Mouse (Mus musculus) lung, embryonic 14.5 days (tissue): ENCODE data around the gene Atxn1. TPM values are rescaled to one million over a fixed set of nuclear protein-coding genes. Genes with fewer than 3 reads are reported as not detected.

Experiments used
- ATAC-seq: fragments of 200-750 bp; cut with Nextera tagmentation; 2 replicates; pipeline ENCODE4 v1.8.0; 2017; ENCODE audit warnings: mild to moderate bottlenecking, moderate TSS enrichment, moderate library complexity; ENCODE audit not compliant: insufficient read depth
- DNase-seq: peaks from one replicate; pipeline ENCODE4 v3.0.0-alpha.2; 2015
- H3K27ac ChIP-seq: fragments of 300-500 bp; sonication (generic); 2 replicates; pipeline ENCODE4 v1.5.1; 2014; ENCODE audit warnings: low read depth, mild to moderate bottlenecking, moderate library complexity
- H3K27me3 ChIP-seq: fragments of 300-500 bp; sonication (generic); 2 replicates; pipeline ENCODE4 v1.6.1; 2014; ENCODE audit warnings: low read length, control low read depth; ENCODE audit not compliant: insufficient read depth
- H3K36me3 ChIP-seq: fragments of 300-500 bp; sonication (generic); 2 replicates; pipeline ENCODE4 v1.6.1; 2014; ENCODE audit warnings: control low read depth; ENCODE audit not compliant: insufficient read depth
- H3K4me1 ChIP-seq: fragments of 300-500 bp; sonication (generic); 2 replicates; pipeline ENCODE4 v1.6.1; 2014; ENCODE audit warnings: antibody characterized with exemption, control low read depth; ENCODE audit not compliant: insufficient read depth
- H3K4me2 ChIP-seq: fragments of 300-500 bp; sonication (generic); 2 replicates; pipeline ENCODE4 v1.6.1; 2014; ENCODE audit warnings: mild to moderate bottlenecking
- H3K4me3 ChIP-seq: fragments of 300-500 bp; sonication (generic); 2 replicates; pipeline ENCODE4 v1.5.1; 2014; ENCODE audit warnings: low read depth, low read length
- H3K9ac ChIP-seq: fragments of 300-500 bp; sonication (generic); 2 replicates; pipeline ENCODE4 v1.6.1; 2014
- H3K9me3 ChIP-seq: fragments of 300-500 bp; sonication (generic); 2 replicates; pipeline ENCODE4 v1.6.1; 2016; ENCODE audit warnings: low read depth, low read length, control low read depth
- CTCF ChIP-seq: IDR thresholded peaks from 2 replicates; pipeline ENCODE4 v1.5.1; 2016; ENCODE audit warnings: antibody characterized with exemption, low read depth
- WGBS: fragments of 180-500 bp; shearing (Covaris S2); extraction: QIAGEN DNeasy Blood & Tissue Kit; methylation state at CpG from one replicate; pipeline ENCODE4 v1.1.7; 2014; 5-methylcytosine and 5-hydroxymethylcytosine counted together
- polyA plus RNA-seq: library from polyadenylated mRNA; unstranded; fragments of >200 nt; fragmentation: Nextera tagmentation; extraction: Ambion mirVana; gene quantifications from 2 replicates; pipeline ENCODE4 v1.2.1, GENCODE M21; 2014

Atxn1 gene
- polyA plus RNA-seq, 1 experiment from 2014 or later, result 3.9 TPM

DNA sequence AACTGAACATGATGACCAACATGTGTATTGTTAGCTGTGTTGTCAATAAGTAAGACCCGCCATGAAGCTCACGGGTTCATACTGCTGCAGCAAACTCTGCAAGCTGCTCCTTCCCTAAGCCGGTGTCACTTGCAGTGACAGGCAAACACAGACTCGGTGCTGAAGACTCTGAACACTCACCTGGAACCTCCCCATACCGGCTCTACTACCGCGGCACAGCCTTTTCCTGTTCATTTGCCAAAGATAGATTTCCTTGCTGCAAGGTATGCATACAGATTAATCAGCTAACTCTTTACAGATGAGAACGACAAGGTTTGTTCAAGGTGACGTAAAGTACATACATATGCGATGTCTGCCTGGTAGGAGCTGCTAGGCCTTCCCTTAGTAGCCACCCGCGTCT, 344.1 kb downstream of the Atxn1 start:
- Histone ChIP-seq H3K4me1 (no peaks in the 10 kb centered on the region), H3K36me3 (no peaks in the 10 kb centered on the region), H3K9ac (no peak overlapping the region), H3K9me3 (no peaks in the 10 kb centered on the region), H3K4me2 (no peak overlapping the region), H3K27me3 (no peaks in the 10 kb centered on the region), H3K4me3 (no peak overlapping the region), H3K27ac (no peak overlapping the region)
- TF ChIP-seq CTCF, result no peak
- DNase-seq (no peak), ATAC-seq (no peak)
- 63% methylated on average over 12 of the region's 12 CpGs for WGBS

- no peaks in the 10 kb centered on the region for H3K36me3 ChIP-seq
- WGBS, result 54% methylated on average over 7 of the region's 7 CpGs
- ATAC-seq (no peak), DNase-seq (no peak)
- H3K9ac ChIP-seq, result no peak overlapping the region
- TF ChIP-seq CTCF, result no peak
- H3K27ac ChIP-seq, result no peak overlapping the region
- no peaks in the 10 kb centered on the region for H3K27me3 ChIP-seq
- no peak overlapping the region for H3K4me3 ChIP-seq
- no peaks in the 10 kb centered on the region for H3K9me3 ChIP-seq
- no peak overlapping the region for H3K4me2 ChIP-seq
- H3K4me1 ChIP-seq, result no peaks in the 10 kb centered on the region
Measured at GRCm38 (mm10) chr13:45620281-45620680, 344.5 kb downstream of the Atxn1 start.

DNA sequence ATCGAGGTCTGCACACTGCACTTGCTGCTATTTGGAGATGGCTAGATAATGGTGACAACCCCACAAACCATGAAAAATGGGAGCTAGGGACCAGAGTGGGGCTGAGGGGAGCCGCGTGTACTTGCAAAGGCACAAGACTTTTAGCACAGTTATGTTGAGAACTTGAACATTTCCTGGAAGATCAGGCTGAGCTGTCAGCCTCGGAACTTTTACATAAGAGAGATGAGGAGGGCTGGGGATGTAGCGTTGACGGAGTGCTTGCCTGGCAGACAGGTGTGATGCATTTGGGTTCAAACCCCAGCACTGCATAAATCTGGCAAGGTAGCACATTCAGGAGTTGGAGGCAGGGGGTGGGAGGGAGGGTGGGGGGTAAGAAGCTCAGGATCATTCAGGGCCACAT, 346.8 kb downstream of the Atxn1 start:
- H3K9me3 ChIP-seq, result no peaks in the 10 kb centered on the region
- H3K27ac ChIP-seq, result no peak overlapping the region
- no peak overlapping the region for H3K4me2 ChIP-seq
- WGBS, result 63% methylated on average over 6 of the region's 6 CpGs
- DNase-seq (no peak), ATAC-seq (no peak)
- H3K9ac ChIP-seq, result no peak overlapping the region
- no peaks in the 10 kb centered on the region for H3K27me3 ChIP-seq
- H3K4me3 ChIP-seq, result no peak overlapping the region
- no peaks in the 10 kb centered on the region for H3K4me1 ChIP-seq
- H3K36me3 ChIP-seq, result no peaks in the 10 kb centered on the region
- no peak for TF ChIP-seq CTCF

DNA sequence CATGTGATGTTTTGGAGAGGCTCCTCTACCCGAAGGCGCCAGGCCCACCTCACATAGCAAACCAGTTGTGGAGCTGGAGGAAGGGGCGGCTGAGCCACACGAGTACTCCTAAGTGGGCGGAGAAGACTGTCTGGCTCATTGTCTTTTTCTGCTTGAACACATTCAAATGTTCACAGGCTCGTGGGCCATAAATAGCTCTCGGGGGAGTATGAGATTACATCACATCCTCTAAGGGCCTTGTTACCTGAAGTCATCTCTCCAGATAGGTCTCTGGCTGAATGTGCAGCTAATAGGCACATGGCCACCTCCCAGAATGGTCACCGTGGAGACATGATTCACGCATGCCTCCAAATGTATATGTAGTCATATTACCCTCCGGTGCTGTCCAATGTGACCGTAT, 350.0 kb downstream of the Atxn1 start:
- Histone ChIP-seq H3K4me3 (no peak overlapping the region), H3K36me3 (no peaks in the 10 kb centered on the region), H3K27ac (no peak overlapping the region), H3K4me2 (no peak overlapping the region), H3K9me3 (no peaks in the 10 kb centered on the region), H3K27me3 (no peaks in the 10 kb centered on the region), H3K9ac (no peak overlapping the region), H3K4me1 (no peaks in the 10 kb centered on the region)
- no peak for ATAC-seq
- TF ChIP-seq CTCF, result no peak
- DNase-seq, result no peak
- WGBS, result 67% methylated on average over 11 of the region's 11 CpGs

DNA sequence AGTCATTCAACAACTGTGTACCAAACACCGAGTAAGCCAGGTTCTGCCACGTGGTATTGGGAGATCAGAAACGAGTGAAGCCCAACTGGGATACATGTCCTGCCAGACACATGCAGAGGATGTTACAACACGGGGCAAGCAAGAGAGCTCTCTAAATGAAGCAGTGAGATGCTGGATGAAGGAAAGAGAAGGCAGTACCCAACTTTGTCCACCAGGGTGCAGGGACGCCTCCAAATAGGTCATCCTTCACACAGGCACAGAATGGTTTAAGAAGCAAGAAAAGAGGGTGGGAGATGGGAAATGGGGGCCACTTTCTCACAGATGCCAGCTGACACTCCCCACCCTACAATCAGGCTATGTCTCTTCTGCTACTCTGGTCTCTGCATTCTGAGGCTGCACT, 351.5 kb downstream of the Atxn1 start:
- H3K27me3 ChIP-seq, result no peaks in the 10 kb centered on the region
- no peaks in the 10 kb centered on the region for H3K36me3 ChIP-seq
- H3K4me3 ChIP-seq, result no peak overlapping the region
- WGBS, result 29% methylated on average over 5 of the region's 5 CpGs
- DNase-seq, result peak; percentile 72
- no peaks in the 10 kb centered on the region for H3K4me1 ChIP-seq
- H3K4me2 ChIP-seq, result no peak overlapping the region
- TF ChIP-seq CTCF, result peak; percentile 90
- H3K27ac ChIP-seq, result no peak overlapping the region
- no peak overlapping the region for H3K9ac ChIP-seq
- ATAC-seq, result no peak
- no peaks in the 10 kb centered on the region for H3K9me3 ChIP-seq

GRCm38 (mm10) chr13:45611554-45611953, 353.3 kb downstream of the Atxn1 start:
- no peak overlapping the region for H3K9ac ChIP-seq
- DNase-seq (no peak), ATAC-seq (no peak)
- H3K4me3 ChIP-seq, result no peak overlapping the region
- no peak overlapping the region for H3K27ac ChIP-seq
- TF ChIP-seq CTCF, result no peak
- no peaks in the 10 kb centered on the region for H3K27me3 ChIP-seq
- H3K4me2 ChIP-seq, result no peak overlapping the region
- H3K36me3 ChIP-seq, result no peaks in the 10 kb centered on the region
- WGBS, result 71% methylated on average over 3 of the region's 3 CpGs
- no peaks in the 10 kb centered on the region for H3K9me3 ChIP-seq
- no peaks in the 10 kb centered on the region for H3K4me1 ChIP-seq

DNA sequence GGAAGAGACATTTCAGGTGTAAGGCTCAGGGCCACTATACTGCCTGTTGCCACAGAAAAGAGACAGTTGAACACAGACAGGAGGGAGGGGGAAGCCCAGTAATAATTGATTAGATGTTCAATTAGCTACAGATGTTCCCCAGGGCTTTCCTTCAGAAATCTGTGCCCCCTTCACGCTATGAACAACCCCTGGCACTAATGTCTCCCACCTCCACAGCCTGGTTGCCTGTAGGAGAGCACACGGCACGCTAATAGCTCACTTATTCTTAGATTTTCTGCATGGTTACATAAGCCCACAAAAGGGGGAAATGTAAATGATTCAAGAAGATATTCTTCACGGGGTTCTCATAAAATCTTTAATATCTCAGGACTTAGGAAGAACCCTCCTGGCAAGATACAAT, 355.3 kb downstream of the Atxn1 start:
- no peak overlapping the region for H3K4me3 ChIP-seq
- H3K9ac ChIP-seq, result no peak overlapping the region
- DNase-seq (no peak), ATAC-seq (no peak)
- TF ChIP-seq CTCF, result no peak
- WGBS, result 85% methylated on average over 4 of the region's 4 CpGs
- H3K9me3 ChIP-seq, result no peaks in the 10 kb centered on the region
- H3K27ac ChIP-seq, result no peak overlapping the region
- no peaks in the 10 kb centered on the region for H3K4me1 ChIP-seq
- H3K27me3 ChIP-seq, result no peaks in the 10 kb centered on the region
- H3K36me3 ChIP-seq, result no peaks in the 10 kb centered on the region
- H3K4me2 ChIP-seq, result no peak overlapping the region

DNA sequence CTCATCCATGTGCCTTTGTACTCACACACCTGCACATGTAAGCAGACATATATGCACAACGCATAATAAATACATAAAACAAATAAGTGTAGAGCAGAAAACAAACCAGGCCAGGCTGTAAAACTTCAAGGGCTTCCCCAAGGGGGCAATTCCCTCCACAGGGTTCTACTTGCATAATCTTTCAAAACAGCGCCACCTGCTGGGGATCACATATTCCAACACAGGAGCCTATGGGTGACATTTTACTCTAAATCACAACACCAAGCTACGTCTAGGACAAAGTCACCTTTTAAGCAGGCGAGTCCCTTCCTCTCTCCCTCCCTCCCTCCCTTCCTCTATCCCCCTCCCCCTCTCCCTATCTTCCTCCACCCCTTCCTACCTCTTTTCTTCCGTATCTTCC, 356.2 kb downstream of the Atxn1 start:
- Histone ChIP-seq H3K9ac (no peak overlapping the region), H3K27me3 (no peaks in the 10 kb centered on the region), H3K4me3 (no peak overlapping the region), H3K36me3 (no peaks in the 10 kb centered on the region), H3K4me2 (no peak overlapping the region), H3K27ac (no peak overlapping the region), H3K9me3 (no peaks in the 10 kb centered on the region), H3K4me1 (no peaks in the 10 kb centered on the region)
- ATAC-seq (no peak), DNase-seq (no peak)
- no peak for TF ChIP-seq CTCF
- WGBS, result 98% methylated on average over 5 of the region's 5 CpGs
